Mouse (Mus musculus) liver, embryonic 14.5 days (tissue): ENCODE measurements around the gene Prr15. TPM values are rescaled to one million over a fixed set of nuclear protein-coding genes. Genes with fewer than 3 reads are reported as not detected.

Experiments used
- ATAC-seq: fragments of 200-750 bp; cut with Nextera tagmentation; 2 replicates; pipeline ENCODE4 v1.8.0; 2017; ENCODE audit warnings: moderate number of reproducible peaks, mild to moderate bottlenecking, moderate library complexity; ENCODE audit not compliant: insufficient read depth
- DNase-seq, 3 experiments: peaks; one replicate each; pipeline ENCODE4 v3.0.0-alpha.2; 2012 to 2013; ENCODE audit warnings: low read depth in 3 of 3, low spot score in 3 of 3
- H3K27ac ChIP-seq: fragments of 300-500 bp; sonication (generic); 2 replicates; pipeline ENCODE4 v1.5.1; 2014; ENCODE audit warnings: moderate library complexity, mild to moderate bottlenecking, control low read depth, inconsistent platforms
- H3K27me3 ChIP-seq: fragments of 300-500 bp; sonication (generic); 2 replicates; pipeline ENCODE4 v1.6.1; 2014; ENCODE audit warnings: mild to moderate bottlenecking, low read length, moderate library complexity; ENCODE audit not compliant: control insufficient read depth, insufficient read depth
- H3K36me3 ChIP-seq: fragments of 300-500 bp; sonication (generic); replicated peaks from 2 replicates; pipeline ENCODE4 v1.6.1; 2014; ENCODE audit warnings: low read depth; ENCODE audit not compliant: control insufficient read depth, insufficient read depth
- H3K4me1 ChIP-seq, 2 experiments: fragments of 200-500 bp in 1 of 2; fragments of 300-500 bp in 1 of 2; sonication (generic) in 1 of 2; replicated peaks; 2 replicates each; pipeline ENCODE4 v1.6.1; 2012 to 2014; ENCODE audit warnings: antibody characterized with exemption in 1 of 2, inconsistent platforms in 1 of 2, low read length in 1 of 2; ENCODE audit not compliant: control insufficient read depth in 2 of 2, insufficient read depth in 2 of 2
- H3K4me2 ChIP-seq: fragments of 300-500 bp; sonication (generic); 2 replicates; pipeline ENCODE4 v1.6.1; 2014; ENCODE audit warnings: low read depth, mild to moderate bottlenecking, control low read depth, moderate library complexity
- H3K4me3 ChIP-seq, 2 experiments: fragments of 200-500 bp in 1 of 2; fragments of 300-500 bp in 1 of 2; sonication (generic) in 1 of 2; 2 replicates each; pipeline ENCODE4 v1.5.1; 2012 to 2014; ENCODE audit warnings: low read depth in 2 of 2, low read length in 2 of 2, mild to moderate bottlenecking in 2 of 2, control low read depth in 1 of 2, inconsistent platforms in 1 of 2, moderate library complexity in 1 of 2; ENCODE audit not compliant: insufficient read depth in 1 of 2
- H3K9ac ChIP-seq: fragments of 300-500 bp; sonication (generic); replicated peaks from 2 replicates; pipeline ENCODE4 v1.6.1; 2014; ENCODE audit warnings: mild to moderate bottlenecking, control low read depth, moderate library complexity
- H3K9me3 ChIP-seq: fragments of 300-500 bp; sonication (generic); 2 replicates; pipeline ENCODE4 v1.6.1; 2016; ENCODE audit warnings: low read length, mixed read lengths; ENCODE audit not compliant: control insufficient read depth
- CTCF ChIP-seq: IDR thresholded peaks from 2 replicates; pipeline ENCODE4 v1.5.1; 2016; ENCODE audit warnings: antibody characterized with exemption, low read depth, control low read depth
- EP300 ChIP-seq: IDR thresholded peaks from 2 replicates; pipeline ENCODE4 v1.6.1; 2016; ENCODE audit warnings: antibody characterized with exemption, low read depth
- WGBS: fragments of 180-500 bp; shearing (Covaris S2); extraction: QIAGEN DNeasy Blood & Tissue Kit; methylation state at CpG from one replicate; pipeline ENCODE4 v1.1.7; 2014; ENCODE audit not compliant: insufficient replicate concordance; 5-methylcytosine and 5-hydroxymethylcytosine counted together
- polyA plus RNA-seq, 2 experiments: library from polyadenylated mRNA; depleted of rRNA in 1 of 2; stranded (reverse) in 1 of 2; unstranded in 1 of 2; fragments of >200 nt; fragmentation: Nextera tagmentation in 1 of 2; extraction: Ambion mirVana in 1 of 2; gene quantifications; 2 replicates each; pipeline versions ENCODE4 v1.2.1 to v1.2.3; 2012 to 2014

Gene Prr15
- polyA plus RNA-seq, 2 experiments = 0.33 to 0.66 TPM

- no peak overlapping the region for H3K4me3 ChIP-seq
- H3K27me3 ChIP-seq = no peaks in the 10 kb centered on the region
- TF ChIP-seq EP300 = no peak
- no peak for TF ChIP-seq CTCF
- H3K36me3 ChIP-seq = no peaks in the 10 kb centered on the region
- 56% methylated on average over 14 of the region's 14 CpGs for WGBS
- H3K9ac ChIP-seq = no peak overlapping the region
- ATAC-seq (no peak), DNase-seq (no peak)
- H3K4me2 ChIP-seq = no peak overlapping the region
- H3K9me3 ChIP-seq = no peaks in the 10 kb centered on the region
- no peak overlapping the region for H3K27ac ChIP-seq
- H3K4me1 ChIP-seq = 0 out of 4 replicates have a peak, but pooled peaks cover 0 to 1% of the 10 kb centered on the region in 2 experiments
Observed at GRCm38 (mm10) chr6:54352931-54353690, 27.5 kb downstream of the Prr15 start.

GRCm38 (mm10) chr6:54353698-54354097, 28.1 kb downstream of the Prr15 start:
- no peak overlapping the region for H3K4me3 ChIP-seq
- no peak for DNase-seq
- no peak overlapping the region for H3K27ac ChIP-seq
- TF ChIP-seq EP300 (no peak), CTCF (no peak)
- 56% methylated on average over 5 of the region's 5 CpGs for WGBS
- no peak overlapping the region for H3K9ac ChIP-seq
- ATAC-seq = no peak
- H3K4me1 ChIP-seq = 0 out of 4 replicates have a peak, but pooled peaks cover 0 to 1% of the 10 kb centered on the region in 2 experiments
- no peaks in the 10 kb centered on the region for H3K27me3 ChIP-seq
- H3K9me3 ChIP-seq = no peaks in the 10 kb centered on the region
- H3K4me2 ChIP-seq = no peak overlapping the region
- H3K36me3 ChIP-seq = no peaks in the 10 kb centered on the region

GRCm38 (mm10) chr6:54355626-54356025, 30.0 kb downstream of the Prr15 start:
- DNase-seq (no peak), ATAC-seq (no peak)
- H3K4me2 ChIP-seq = no peak overlapping the region
- no peaks in the 10 kb centered on the region for H3K9me3 ChIP-seq
- WGBS = 61% methylated on average over 6 of the region's 6 CpGs
- no peak overlapping the region for H3K9ac ChIP-seq
- H3K4me1 ChIP-seq = 0 out of 4 replicates have a peak, but pooled peaks cover 0 to 1% of the 10 kb centered on the region in 2 experiments
- TF ChIP-seq CTCF = no peak
- TF ChIP-seq EP300 = no peak
- H3K4me3 ChIP-seq = no peak overlapping the region
- no peaks in the 10 kb centered on the region for H3K36me3 ChIP-seq
- no peaks in the 10 kb centered on the region for H3K27me3 ChIP-seq
- H3K27ac ChIP-seq = no peak overlapping the region

GRCm38 (mm10) chr6:54362526-54363324, 37.1 kb downstream of the Prr15 start:
- Histone ChIP-seq H3K27ac (no peak overlapping the region), H3K36me3 (no peaks in the 10 kb centered on the region), H3K9me3 (no peaks in the 10 kb centered on the region), H3K9ac (no peak overlapping the region), H3K4me2 (no peak overlapping the region), H3K27me3 (no peaks in the 10 kb centered on the region), H3K4me1 (no peaks in the 10 kb centered on the region), H3K4me3 (no peak overlapping the region)
- WGBS = 67% methylated on average over 12 of the region's 12 CpGs
- no peak for DNase-seq
- no peak for TF ChIP-seq CTCF
- ATAC-seq = no peak

- no peaks in the 10 kb centered on the region for H3K9me3 ChIP-seq
- whole genome bisulfite sequencing = 63% methylated on average over 12 of the region's 12 CpGs
- no peak overlapping the region for H3K9ac ChIP-seq
- TF ChIP-seq CTCF = no peak
- no peak for TF ChIP-seq EP300
- H3K4me1 ChIP-seq = no peaks in the 10 kb centered on the region
- no peak overlapping the region for H3K27ac ChIP-seq
- no peaks in the 10 kb centered on the region for H3K36me3 ChIP-seq
- no peak for DNase-seq
- no peak overlapping the region for H3K4me2 ChIP-seq
- no peak for ATAC-seq
- H3K4me3 ChIP-seq = no peak overlapping the region
- H3K27me3 ChIP-seq = no peaks in the 10 kb centered on the region
Observed at GRCm38 (mm10) chr6:54364406-54365136, 38.9 kb downstream of the Prr15 start.
